11 mouse cellular contexts compared by ENCODE assay signal in the genomic region with DNA sequence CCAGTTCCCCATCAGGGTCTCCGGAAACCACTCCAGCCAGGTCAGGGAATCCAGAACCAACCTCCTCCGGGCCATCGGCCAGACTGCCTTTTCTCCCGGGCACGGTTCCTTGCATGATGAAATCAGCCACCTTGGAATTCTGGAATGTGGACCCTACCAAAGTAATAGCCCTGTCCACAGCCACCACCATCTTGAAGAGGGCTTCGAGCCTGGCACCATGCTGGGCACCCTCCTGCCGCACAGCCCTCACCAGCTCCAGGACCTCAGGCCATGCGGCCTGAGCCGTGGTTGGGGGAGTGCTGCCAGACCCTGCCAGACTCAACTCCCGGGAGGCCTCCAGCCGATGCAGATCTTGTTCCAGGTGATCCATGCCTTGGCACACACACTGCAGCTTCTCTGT. TPM values are rescaled to one million over a fixed set of nuclear protein-coding genes. Genes with fewer than 3 reads are reported as not detected.
DNase-seq lines count a peak whose midpoint lies in the region; ATAC-seq lines count a peak whose summit lies in the region.
"Had no signal": no experiment of that assay in that cellular context is flagged by ENCODE, and none has a peak within 500 bp of the region (broad histone marks: within the 10 kb centered on the region; RNA-seq: fewer than 3 reads in every experiment).

No protein-coding gene starts in this region.

- no peak for DNase-seq in kidney, adult 8-10 months
- DNase-seq in embryonic facial prominence, embryonic 11.5 days (ENCODE audit: low spot score): no peak
- DNase-seq in frontal cortex, postnatal 10 days (ENCODE audit: low spot score in 2 of 2): no peak

- H3K27me3 ChIP-seq in kidney, embryonic 16.5 days (ENCODE audit: insufficient read depth, low read length): no peaks in the 10 kb centered on the region
- H3K27me3 ChIP-seq in embryonic facial prominence, embryonic 11.5 days (ENCODE audit: control insufficient read depth, insufficient read depth, low read length): no peaks in the 10 kb centered on the region
- H3K27me3 ChIP-seq in heart, embryonic 12.5 days (replicated peaks): no peaks in the 10 kb centered on the region
- H3K27me3 ChIP-seq in liver, embryonic 12.5 days (replicated peaks): no peaks in the 10 kb centered on the region
- H3K27me3 ChIP-seq: intestine, embryonic 15.5 days; stomach, embryonic 15.5 days had no signal

- H3K4me3 ChIP-seq in kidney, embryonic 16.5 days (ENCODE audit: low read length): no peak overlapping the region
- no peak overlapping the region for H3K4me3 ChIP-seq in embryonic facial prominence, embryonic 11.5 days (ENCODE audit: low read depth, low read length)
- H3K4me3 ChIP-seq in heart, embryonic 12.5 days: peak overlapping the region; percentile 62
- H3K4me3 ChIP-seq in liver, embryonic 12.5 days: no peak overlapping the region
- H3K4me3 ChIP-seq: intestine, embryonic 15.5 days; stomach, embryonic 15.5 days had no signal

- H3K4me1 ChIP-seq in kidney, embryonic 16.5 days (ENCODE audit: insufficient read depth, low read length): peaks cover 19% of the 10 kb centered on the region
- H3K4me1 ChIP-seq in embryonic facial prominence, embryonic 11.5 days (ENCODE audit: control insufficient read depth, insufficient read depth, low read length): no peaks in the 10 kb centered on the region
- H3K4me1 ChIP-seq in heart, embryonic 12.5 days (replicated peaks): peaks cover 56% of the 10 kb centered on the region
- H3K4me1 ChIP-seq in liver, embryonic 12.5 days: peaks cover 48% of the 10 kb centered on the region
- H3K4me1 ChIP-seq: stomach, embryonic 15.5 days had no signal

- H3K9me3 ChIP-seq in kidney, embryonic 16.5 days (ENCODE audit: low read length): no peaks in the 10 kb centered on the region
- H3K9me3 ChIP-seq in embryonic facial prominence, embryonic 11.5 days (replicated peaks; ENCODE audit: control insufficient read depth, low read length): no peaks in the 10 kb centered on the region
- H3K9me3 ChIP-seq in heart, embryonic 12.5 days (replicated peaks): no peaks in the 10 kb centered on the region
- no peaks in the 10 kb centered on the region for H3K9me3 ChIP-seq in liver, embryonic 12.5 days (replicated peaks)
- H3K9me3 ChIP-seq: intestine, embryonic 15.5 days; stomach, embryonic 15.5 days had no signal

- no peak overlapping the region for H3K4me2 ChIP-seq in kidney, embryonic 16.5 days (replicated peaks; ENCODE audit: low read depth, low read length)
- no peak overlapping the region for H3K4me2 ChIP-seq in embryonic facial prominence, embryonic 11.5 days (ENCODE audit: low read depth, low read length)
- peak overlapping the region; percentile 64 for H3K4me2 ChIP-seq in heart, embryonic 12.5 days
- H3K4me2 ChIP-seq in liver, embryonic 12.5 days: no peak overlapping the region
- H3K4me2 ChIP-seq: intestine, embryonic 15.5 days; stomach, embryonic 15.5 days had no signal

- H3K9ac ChIP-seq in kidney, embryonic 16.5 days (replicated peaks; ENCODE audit: low read length): no peak overlapping the region
- H3K9ac ChIP-seq in embryonic facial prominence, embryonic 11.5 days (replicated peaks; ENCODE audit: low read length): no peak overlapping the region
- peak overlapping the region; percentile 84 for H3K9ac ChIP-seq in heart, embryonic 12.5 days
- H3K9ac ChIP-seq in liver, embryonic 12.5 days: no peak overlapping the region
- H3K9ac ChIP-seq: intestine, embryonic 15.5 days; stomach, embryonic 15.5 days had no signal

- no peaks in the 10 kb centered on the region for H3K36me3 ChIP-seq in kidney, embryonic 16.5 days (ENCODE audit: insufficient read depth, low read length)
- no peaks in the 10 kb centered on the region for H3K36me3 ChIP-seq in embryonic facial prominence, embryonic 11.5 days (replicated peaks; ENCODE audit: control insufficient read depth, insufficient read depth, low read depth, low read length)
- peaks cover 10% of the 10 kb centered on the region for H3K36me3 ChIP-seq in heart, embryonic 12.5 days
- peaks cover 15% of the 10 kb centered on the region for H3K36me3 ChIP-seq in liver, embryonic 12.5 days
- H3K36me3 ChIP-seq: intestine, embryonic 15.5 days; stomach, embryonic 15.5 days had no signal

- peak; percentile 42; the same call in 1 of the 2 replicates for ATAC-seq in kidney, embryonic 16.5 days (ENCODE audit: low FRiP score, low TSS enrichment)
- peak; percentile 44; the same call in 1 of the 2 replicates for ATAC-seq in embryonic facial prominence, embryonic 11.5 days (replicated peaks; ENCODE audit: insufficient number of reproducible peaks, low FRiP score, low TSS enrichment, low read depth)
- ATAC-seq in heart, embryonic 12.5 days (ENCODE audit: insufficient number of reproducible peaks, low FRiP score): peak; percentile 52; the same call in 1 of the 2 replicates
- no peak for ATAC-seq in liver, embryonic 12.5 days
- no peak for ATAC-seq in erythroblast, adult 5-6 weeks (replicated peaks; ENCODE audit: low FRiP score, poor library complexity, severe bottlenecking)
- ATAC-seq: activated CD4-positive, CD25-positive, alpha-beta regulatory T cell, adult 4 months; forebrain, embryonic 16.5 days; intestine, embryonic 15.5 days had no signal

- H3K27ac ChIP-seq in kidney, embryonic 16.5 days (ENCODE audit: low read length): peak overlapping the region; percentile 58; the same call in 1 of the 2 replicates
- H3K27ac ChIP-seq in embryonic facial prominence, embryonic 11.5 days (replicated peaks; ENCODE audit: low read depth, low read length): no peak overlapping the region
- peak overlapping the region; percentile 98 for H3K27ac ChIP-seq in heart, embryonic 12.5 days (ENCODE audit: poor library complexity, severe bottlenecking)
- peak overlapping the region; percentile 29; the same call in 1 of the 2 replicates for H3K27ac ChIP-seq in liver, embryonic 12.5 days
- H3K27ac ChIP-seq: intestine, embryonic 15.5 days; stomach, embryonic 15.5 days had no signal

- 70% methylated on average over 11 of the region's 11 CpGs for WGBS in kidney, embryonic 16.5 days
- 77% methylated on average over 11 of the region's 11 CpGs for WGBS in embryonic facial prominence, embryonic 11.5 days
- 39% methylated on average over 11 of the region's 11 CpGs for WGBS in heart, embryonic 12.5 days
- 83% methylated on average over 11 of the region's 11 CpGs for WGBS in liver, embryonic 12.5 days (ENCODE audit: insufficient replicate concordance)

RNA-seq across cellular contexts. Expression of a gene that starts 21.5 kb away (rescaled TPM):
- 1.7 and 1.9 TPM in 2 replicates for polyA plus RNA-seq in kidney, embryonic 16.5 days (2015; fragmentation: Nextera tagmentation; extraction: Ambion mirVana)
- polyA plus RNA-seq in embryonic facial prominence, embryonic 11.5 days (2014; fragmentation: Nextera tagmentation; extraction: Ambion mirVana): 2.9 and 3.9 TPM in 2 replicates
- polyA plus RNA-seq in heart, embryonic 12.5 days (2016; fragmentation: Nextera tagmentation; extraction: Ambion mirVana): 211 and 224 TPM in 2 replicates
- polyA plus RNA-seq in liver, embryonic 12.5 days (2016; fragmentation: Nextera tagmentation; extraction: Ambion mirVana): 40.7 and 42.5 TPM in 2 replicates
- total RNA-seq in erythroblast, adult 5-6 weeks (2015; ENCODE audit: low replicate concordance): 48.0 and 94.9 TPM in 2 replicates
- total RNA-seq in erythroblast, adult 5-6 weeks (2017; ENCODE audit: low replicate concordance): 229 and 257 TPM in 2 replicates
- polyA plus RNA-seq: activated CD4-positive, CD25-positive, alpha-beta regulatory T cell, adult 4 months had no signal

Comparison
In these comparisons a context has a peak if more than half of its experiments do, and no peak if none do; other contexts are left out.
1. ATAC-seq: peak in kidney, embryonic 16.5 days (single experiment), embryonic facial prominence, embryonic 11.5 days (single experiment) and heart, embryonic 12.5 days (single experiment); none in liver, embryonic 12.5 days (single experiment) and erythroblast, adult 5-6 weeks (single experiment).